Mouse (Mus musculus) lung, embryonic 15.5 days (tissue): Measurements from ENCODE around the gene Slc35e4. TPM values are rescaled to one million over a fixed set of nuclear protein-coding genes. Genes with fewer than 3 reads are reported as not detected.

Experiments used
- ATAC-seq: fragments of 200-750 bp; cut with Nextera tagmentation; 2 replicates; pipeline ENCODE4 v1.8.0; 2017; ENCODE audit warnings: moderate number of reproducible peaks, borderline replicate concordance; ENCODE audit not compliant: low FRiP score, low TSS enrichment; ENCODE audit errors: extremely low read depth
- H3K27ac ChIP-seq: fragments of 300-500 bp; sonication (generic); 2 replicates; pipeline ENCODE4 v1.5.1; 2015; ENCODE audit warnings: moderate library complexity, mild to moderate bottlenecking, inconsistent platforms
- H3K27me3 ChIP-seq: fragments of 300-500 bp; sonication (generic); 2 replicates; pipeline ENCODE4 v1.6.1; 2015; ENCODE audit warnings: inconsistent platforms
- H3K36me3 ChIP-seq: fragments of 300-500 bp; sonication (generic); 2 replicates; pipeline ENCODE4 v1.6.1; 2015; ENCODE audit warnings: inconsistent platforms
- H3K4me1 ChIP-seq: fragments of 300-500 bp; sonication (generic); 2 replicates; pipeline ENCODE4 v1.6.1; 2015; ENCODE audit warnings: inconsistent platforms
- H3K4me2 ChIP-seq: fragments of 300-500 bp; sonication (generic); 2 replicates; pipeline ENCODE4 v1.6.1; 2015; ENCODE audit warnings: inconsistent platforms, mild to moderate bottlenecking, moderate library complexity
- H3K4me3 ChIP-seq: fragments of 300-500 bp; sonication (generic); 2 replicates; pipeline ENCODE4 v1.5.1; 2015; ENCODE audit warnings: mild to moderate bottlenecking, inconsistent platforms
- H3K9ac ChIP-seq: fragments of 300-500 bp; sonication (generic); 2 replicates; pipeline ENCODE4 v1.6.1; 2015; ENCODE audit warnings: inconsistent platforms
- H3K9me3 ChIP-seq: fragments of 300-500 bp; sonication (generic); 2 replicates; pipeline ENCODE4 v1.6.1; 2016; ENCODE audit warnings: inconsistent platforms
- WGBS: fragments of 180-500 bp; shearing (Covaris S2); methylation state at CpG from one replicate; pipeline ENCODE4 v1.1.7; 2015; 5-methylcytosine and 5-hydroxymethylcytosine counted together
- polyA plus RNA-seq: library from polyadenylated mRNA; unstranded; fragments of >200 nt; fragmentation: Nextera tagmentation; extraction: Ambion mirVana; gene quantifications from 2 replicates; pipeline ENCODE4 v1.2.1, GENCODE M21; 2015

Slc35e4 gene
- polyA plus RNA-seq, 1 experiment from 2014 or later: 3.4 TPM

- Histone ChIP-seq H3K4me1 (peaks cover 7% of the 10 kb centered on the region; the same call in 1 of the 2 replicates), H3K27ac (peak overlapping the region; percentile 80), H3K4me3 (peak overlapping the region; percentile 50), H3K9me3 (no peaks in the 10 kb centered on the region), H3K36me3 (peaks cover 4% of the 10 kb centered on the region; the same call in 1 of the 2 replicates), H3K9ac (peak overlapping the region; percentile 44; the same call in 1 of the 2 replicates), H3K4me2 (peak overlapping the region; percentile 89), H3K27me3 (no peaks in the 10 kb centered on the region)
- ATAC-seq: no peak
- under 1% methylated on average over 10 of the region's 10 CpGs for WGBS
Observed at GRCm38 (mm10) chr11:3895458-3895857, 19.0 kb downstream of the Slc35e4 start.

GRCm38 (mm10) chr11:3894406-3895281, 19.8 kb downstream of the Slc35e4 start, which contains the start of the genes 4921536K21Rik and Dusp18:
4921536K21Rik (minus strand) TSS chr11:3895098.
Dusp18 (plus strand) TSS chr11:3895240.
- WGBS: 3% methylated on average over 46 of the region's 46 CpGs
- Histone ChIP-seq H3K27me3 (no peaks in the 10 kb centered on the region), H3K4me3 (peak within 1 kb of the TSS; percentile 50), H3K9me3 (no peaks in the 10 kb centered on the region), H3K4me2 (peak within 1 kb of the TSS; percentile 89), H3K9ac (peak within 1 kb of the TSS; percentile 44), H3K36me3 (peaks cover 4% of the 10 kb centered on the region; the same call in 1 of the 2 replicates), H3K27ac (peak within 1 kb of the TSS; percentile 80), H3K4me1 (peaks cover 7% of the 10 kb centered on the region; the same call in 1 of the 2 replicates)
- peak; percentile 98 for ATAC-seq

GRCm38 (mm10) chr11:3893970-3894369, 20.5 kb downstream of the Slc35e4 start:
- Histone ChIP-seq H3K27ac (no peak overlapping the region), H3K27me3 (no peaks in the 10 kb centered on the region), H3K9me3 (no peaks in the 10 kb centered on the region), H3K4me1 (peaks cover 7% of the 10 kb centered on the region; the same call in 1 of the 2 replicates), H3K4me2 (peak overlapping the region; percentile 89), H3K4me3 (no peak overlapping the region), H3K9ac (no peak overlapping the region), H3K36me3 (peaks cover 4% of the 10 kb centered on the region; the same call in 1 of the 2 replicates)
- 81% methylated on average over 6 of the region's 6 CpGs for WGBS
- no peak for ATAC-seq

GRCm38 (mm10) chr11:3887331-3887730, 27.1 kb downstream of the Slc35e4 start:
- ATAC-seq: no peak
- no peaks in the 10 kb centered on the region for H3K36me3 ChIP-seq
- H3K4me3 ChIP-seq: no peak overlapping the region
- H3K4me2 ChIP-seq: no peak overlapping the region
- no peak overlapping the region for H3K27ac ChIP-seq
- no peaks in the 10 kb centered on the region for H3K9me3 ChIP-seq
- no peaks in the 10 kb centered on the region for H3K4me1 ChIP-seq
- H3K27me3 ChIP-seq: no peaks in the 10 kb centered on the region
- WGBS: 60% methylated on average over 5 of the region's 5 CpGs
- no peak overlapping the region for H3K9ac ChIP-seq

GRCm38 (mm10) chr11:3883711-3884110, 30.8 kb downstream of the Slc35e4 start:
- Histone ChIP-seq H3K4me1 (no peaks in the 10 kb centered on the region), H3K36me3 (no peaks in the 10 kb centered on the region), H3K4me2 (no peak overlapping the region), H3K27me3 (no peaks in the 10 kb centered on the region), H3K9me3 (no peaks in the 10 kb centered on the region), H3K9ac (no peak overlapping the region), H3K4me3 (no peak overlapping the region), H3K27ac (no peak overlapping the region)
- ATAC-seq: no peak
- 84% methylated on average over 3 of the region's 3 CpGs for WGBS

GRCm38 (mm10) chr11:3879836-3880235, 34.6 kb downstream of the Slc35e4 start:
- Histone ChIP-seq H3K4me2 (no peak overlapping the region), H3K4me1 (no peaks in the 10 kb centered on the region), H3K9ac (no peak overlapping the region), H3K27me3 (no peaks in the 10 kb centered on the region), H3K9me3 (no peaks in the 10 kb centered on the region), H3K27ac (no peak overlapping the region), H3K36me3 (no peaks in the 10 kb centered on the region), H3K4me3 (no peak overlapping the region)
- WGBS: 32% methylated on average over 2 of the region's 2 CpGs
- 0 out of 2 replicates have a peak, but pooled peaks have one; percentile 59 for ATAC-seq

GRCm38 (mm10) chr11:3878660-3879059, 35.8 kb downstream of the Slc35e4 start:
- no peak overlapping the region for H3K4me2 ChIP-seq
- H3K9ac ChIP-seq: no peak overlapping the region
- no peaks in the 10 kb centered on the region for H3K36me3 ChIP-seq
- WGBS: 62% methylated on average over 7 of the region's 7 CpGs
- no peaks in the 10 kb centered on the region for H3K9me3 ChIP-seq
- no peak overlapping the region for H3K27ac ChIP-seq
- H3K4me3 ChIP-seq: no peak overlapping the region
- ATAC-seq: no peak
- H3K27me3 ChIP-seq: no peaks in the 10 kb centered on the region
- H3K4me1 ChIP-seq: no peaks in the 10 kb centered on the region

- Histone ChIP-seq H3K9ac (no peak overlapping the region), H3K27me3 (no peaks in the 10 kb centered on the region)
- 74% methylated on average over 6 of the region's 6 CpGs for WGBS
Observed at GRCm38 (mm10) chr11:3876419-3876818, 38.0 kb downstream of the Slc35e4 start.

GRCm38 (mm10) chr11:3864343-3864742, 50.1 kb downstream of the Slc35e4 start:
- Histone ChIP-seq H3K4me2 (peak overlapping the region; percentile 90), H3K36me3 (no peaks in the 10 kb centered on the region), H3K27ac (no peak overlapping the region), H3K27me3 (peaks cover 23% of the 10 kb centered on the region), H3K4me1 (peaks cover 13% of the 10 kb centered on the region), H3K4me3 (peak overlapping the region; percentile 46), H3K9ac (no peak overlapping the region), H3K9me3 (no peaks in the 10 kb centered on the region)
- no peak for ATAC-seq
- WGBS: 39% methylated on average over 6 of the region's 6 CpGs

More at GRCm38 (mm10) chr11:3876419-3876818, 38.0 kb downstream of the Slc35e4 start:
- Histone ChIP-seq H3K27ac (no peak overlapping the region), H3K36me3 (no peaks in the 10 kb centered on the region), H3K4me1 (no peaks in the 10 kb centered on the region), H3K9me3 (no peaks in the 10 kb centered on the region), H3K4me2 (no peak overlapping the region), H3K4me3 (no peak overlapping the region)
- ATAC-seq: no peak

GRCm38 (mm10) chr11:3863454-3864112, 50.9 kb downstream of the Slc35e4 start, which contains the start of gene Osbp2:
Osbp2 (minus strand) TSS chr11:3863903.
- Histone ChIP-seq H3K36me3 (no peaks in the 10 kb centered on the region), H3K27me3 (peaks cover 23% of the 10 kb centered on the region), H3K9ac (peak within 1 kb of the TSS; percentile 41; the same call in 1 of the 2 replicates), H3K27ac (no peak within 1 kb of the TSS), H3K4me3 (peak within 1 kb of the TSS; percentile 46), H3K4me1 (peaks cover 13% of the 10 kb centered on the region), H3K9me3 (no peaks in the 10 kb centered on the region), H3K4me2 (peak within 1 kb of the TSS; percentile 90)
- ATAC-seq: peak; percentile 97
- WGBS: 3% methylated on average over 53 of the region's 58 CpGs

GRCm38 (mm10) chr11:3862661-3863453, 51.6 kb downstream of the Slc35e4 start:
- Histone ChIP-seq H3K4me3 (peak overlapping the region; percentile 46), H3K27me3 (peaks cover 23% of the 10 kb centered on the region), H3K9ac (no peak overlapping the region), H3K36me3 (no peaks in the 10 kb centered on the region), H3K4me2 (peak overlapping the region; percentile 90), H3K9me3 (no peaks in the 10 kb centered on the region), H3K27ac (no peak overlapping the region), H3K4me1 (peaks cover 13% of the 10 kb centered on the region)
- WGBS: 66% methylated on average over 19 of the region's 19 CpGs
- ATAC-seq: no peak
